Mouse (Mus musculus) MN1 (cell line): Measurements from ENCODE around the gene 4933405L10Rik.

Source experiments
- DNase-seq: peaks from one replicate; pipeline ENCODE4 v3.0.0-alpha.2; 2016; ENCODE audit warnings: low spot score

4933405L10Rik gene

DNA sequence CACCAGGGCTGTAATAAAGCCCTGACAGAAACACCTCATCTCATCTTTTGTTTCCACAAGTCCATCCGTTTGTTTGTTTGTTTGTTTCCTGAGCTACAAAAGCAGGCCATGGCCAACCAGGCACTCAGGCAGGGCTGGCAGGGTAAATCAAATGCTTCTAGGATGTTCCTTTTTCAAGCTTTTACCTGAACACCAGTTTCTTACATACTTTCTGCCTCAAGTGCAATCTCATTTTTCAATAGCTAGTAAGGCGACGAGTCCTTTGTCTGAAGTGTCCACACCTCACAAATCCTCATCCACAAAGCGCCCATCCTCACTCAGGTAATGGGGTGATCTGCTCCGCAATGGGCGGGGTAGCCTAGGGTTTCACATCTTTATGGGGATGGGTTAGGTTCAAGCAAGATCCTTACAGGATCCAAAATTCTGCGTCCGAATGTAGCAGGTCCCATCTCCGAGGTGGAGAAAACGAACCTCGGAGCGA, 50.4 kb downstream of the 4933405L10Rik start:
- peak; percentile 60 for DNase-seq

- peak; percentile 98 for DNase-seq
Observed at GRCm38 (mm10) chr8:105758277-105759108, 51.0 kb downstream of the 4933405L10Rik start, which contains the start of gene Gfod2. TSS of gene Gfod2 (minus strand) at chr8:105758664.
